Mouse (Mus musculus): ENCODE results near the gene Soga1. TPM values are rescaled to one million over a fixed set of nuclear protein-coding genes. Genes with fewer than 3 reads are reported as not detected.
A peak's percentile ranks its signal among the peaks of the same experiment; 100 is the strongest.

The Soga1 gene
- polyA plus RNA-seq, 1 experiment from 2014 or later = 5.0 TPM

GRCm38 (mm10) chr2:157060557-157061305, 18.3 kb downstream of the Soga1 start:
- Histone ChIP-seq H3K4me3 (replicated peaks) (no peak overlapping the region), H3K4me1 (replicated peaks) (peaks cover 46% of the 10 kb centered on the region), H3K4me2 (no peak overlapping the region), H3K9me3 (no peaks in the 10 kb centered on the region), H3K27ac (no peak overlapping the region), H3K36me3 (peaks cover 56% of the 10 kb centered on the region), H3K27me3 (no peaks in the 10 kb centered on the region), H3K9ac (replicated peaks) (no peak overlapping the region)
- ATAC-seq (ENCODE audit: insufficient number of reproducible peaks, insufficient read depth, low FRiP score, low TSS enrichment, low read depth) = no peak
- 86% methylated on average over 11 of the region's 11 CpGs for WGBS

DNA sequence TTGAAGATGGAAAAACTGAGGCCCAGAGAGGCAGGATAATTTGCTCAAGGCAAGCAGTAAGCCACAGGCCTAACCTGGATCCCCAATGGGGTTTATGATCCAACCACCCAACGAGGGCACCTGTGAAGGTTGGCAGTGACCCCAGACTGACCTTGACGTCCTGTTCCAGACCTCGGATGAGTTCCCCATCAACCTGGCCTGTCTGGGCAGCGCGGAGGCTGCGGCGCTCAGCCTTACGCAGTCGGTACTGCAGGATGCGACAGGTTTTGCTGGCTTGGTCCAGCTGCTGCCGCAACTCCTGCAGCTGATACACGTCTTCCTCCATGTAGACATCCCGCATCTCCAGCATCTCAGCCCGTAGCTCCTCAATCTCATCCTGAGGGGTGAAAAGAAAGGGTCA, 19.0 kb downstream of the Soga1 start:
- Histone ChIP-seq H3K9me3 (no peaks in the 10 kb centered on the region), H3K4me1 (replicated peaks) (peaks cover 39% of the 10 kb centered on the region), H3K4me2 (no peak overlapping the region), H3K9ac (replicated peaks) (no peak overlapping the region), H3K27ac (no peak overlapping the region), H3K36me3 (peaks cover 54% of the 10 kb centered on the region), H3K4me3 (replicated peaks) (no peak overlapping the region), H3K27me3 (no peaks in the 10 kb centered on the region)
- ATAC-seq (ENCODE audit: insufficient number of reproducible peaks, insufficient read depth, low FRiP score, low TSS enrichment, low read depth) = no peak
- 90% methylated on average over 14 of the region's 14 CpGs for WGBS

- Histone ChIP-seq H3K4me2 (peak overlapping the region; percentile 44), H3K9me3 (no peaks in the 10 kb centered on the region), H3K4me3 (replicated peaks) (no peak overlapping the region), H3K4me1 (replicated peaks) (peaks cover 36% of the 10 kb centered on the region), H3K9ac (replicated peaks) (no peak overlapping the region; the same call in 1 of the 2 replicates), H3K27me3 (no peaks in the 10 kb centered on the region), H3K36me3 (peaks cover 57% of the 10 kb centered on the region), H3K27ac (peak overlapping the region; percentile 90)
- no peak for ATAC-seq (ENCODE audit: insufficient number of reproducible peaks, insufficient read depth, low FRiP score, low TSS enrichment, low read depth)
- WGBS = 61% methylated on average over 8 of the region's 8 CpGs
These were observed 19.9 kb downstream of the Soga1 start for GRCm38 (mm10) chr2:157059166-157059565.

GRCm38 (mm10) chr2:157058342-157058998, 20.6 kb downstream of the Soga1 start:
- Histone ChIP-seq H3K4me3 (replicated peaks) (peak overlapping the region; percentile 3), H3K4me1 (replicated peaks) (peaks cover 34% of the 10 kb centered on the region), H3K9me3 (no peaks in the 10 kb centered on the region), H3K36me3 (peaks cover 62% of the 10 kb centered on the region), H3K9ac (replicated peaks) (peak overlapping the region; percentile 42; the same call in 1 of the 2 replicates), H3K27ac (peak overlapping the region; percentile 90), H3K27me3 (no peaks in the 10 kb centered on the region), H3K4me2 (peak overlapping the region; percentile 44)
- ATAC-seq (ENCODE audit: insufficient number of reproducible peaks, insufficient read depth, low FRiP score, low TSS enrichment, low read depth) = peak; percentile 84
- 6% methylated on average over 18 of the region's 18 CpGs for WGBS

DNA sequence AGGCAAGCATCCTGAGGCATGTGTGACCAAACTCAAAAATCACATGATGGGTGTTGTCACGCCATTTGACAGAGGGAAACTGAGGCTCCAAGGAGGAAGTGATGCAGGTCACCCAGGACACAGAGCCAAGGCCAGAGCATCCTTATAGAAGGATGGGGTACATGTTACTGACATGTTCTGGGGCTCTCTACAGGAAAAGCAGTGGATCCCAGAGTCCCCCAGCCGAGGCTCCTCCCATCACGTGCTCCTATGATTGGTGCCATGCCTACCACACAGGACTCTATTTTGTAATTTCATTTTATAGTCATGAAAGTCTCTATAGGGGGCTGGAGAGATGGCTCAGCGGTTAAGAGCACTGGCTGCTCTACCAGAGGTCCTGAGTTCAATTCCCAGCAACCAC, 21.3 kb downstream of the Soga1 start:
- peaks cover 65% of the 10 kb centered on the region for H3K36me3 ChIP-seq
- no peaks in the 10 kb centered on the region for H3K9me3 ChIP-seq
- 78% methylated on average over 4 of the region's 4 CpGs for WGBS
- H3K4me1 ChIP-seq (replicated peaks) = peaks cover 29% of the 10 kb centered on the region
- ATAC-seq (ENCODE audit: insufficient number of reproducible peaks, insufficient read depth, low FRiP score, low TSS enrichment, low read depth) = no peak
- no peak overlapping the region for H3K4me3 ChIP-seq (replicated peaks)
- no peaks in the 10 kb centered on the region for H3K27me3 ChIP-seq
- peak overlapping the region; percentile 90 for H3K27ac ChIP-seq
- H3K4me2 ChIP-seq = no peak overlapping the region
- H3K9ac ChIP-seq (replicated peaks) = no peak overlapping the region

DNA sequence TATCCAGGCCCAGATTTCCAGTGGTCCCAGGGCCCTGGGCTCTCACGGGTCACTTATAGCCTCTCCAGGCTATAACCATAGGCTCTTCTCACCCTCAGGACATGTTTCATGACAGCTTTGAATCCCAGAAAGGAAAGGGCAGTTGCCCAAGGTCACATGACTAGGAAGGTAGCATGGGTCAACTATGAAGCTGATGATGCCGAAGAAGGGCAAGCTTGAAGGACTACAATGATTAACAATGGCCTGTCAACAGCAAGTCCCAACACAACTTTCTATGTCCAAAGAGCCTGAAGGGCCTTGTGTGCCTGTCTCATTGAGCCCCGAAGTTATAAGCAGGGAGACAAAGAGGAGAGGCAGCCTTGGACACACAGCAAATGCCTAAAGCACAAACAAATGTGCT, 21.9 kb downstream of the Soga1 start:
- Histone ChIP-seq H3K4me1 (replicated peaks) (peaks cover 26% of the 10 kb centered on the region), H3K27ac (0 out of 2 replicates have a peak overlapping the region, but pooled peaks have one; percentile 8), H3K9ac (replicated peaks) (no peak overlapping the region), H3K9me3 (no peaks in the 10 kb centered on the region), H3K27me3 (no peaks in the 10 kb centered on the region), H3K4me2 (no peak overlapping the region), H3K4me3 (replicated peaks) (no peak overlapping the region), H3K36me3 (peaks cover 68% of the 10 kb centered on the region)
- 87% methylated on average over 3 of the region's 3 CpGs for WGBS
- no peak for ATAC-seq (ENCODE audit: insufficient number of reproducible peaks, insufficient read depth, low FRiP score, low TSS enrichment, low read depth)

DNA sequence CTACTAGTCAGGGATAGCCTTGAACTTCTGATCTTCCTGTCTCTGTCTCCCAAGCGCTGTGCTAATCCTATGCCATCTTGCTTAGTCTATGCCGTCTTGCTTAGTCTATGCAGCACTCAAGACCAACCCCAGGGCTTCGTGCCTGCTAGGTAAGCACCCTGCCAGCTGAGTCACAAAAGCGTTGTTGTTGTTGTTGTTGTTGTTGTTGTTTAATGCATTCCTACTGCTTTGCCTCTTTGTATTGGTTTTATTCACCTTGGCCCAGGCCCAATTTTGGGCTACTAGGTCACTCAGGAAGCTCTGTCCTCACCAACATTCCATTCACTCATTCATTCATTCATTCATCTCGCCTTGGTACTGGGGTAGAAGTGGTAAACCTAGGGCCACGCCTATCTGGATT, 23.3 kb downstream of the Soga1 start:
- H3K27me3 ChIP-seq = no peaks in the 10 kb centered on the region
- H3K9ac ChIP-seq (replicated peaks) = no peak overlapping the region
- H3K36me3 ChIP-seq = peaks cover 77% of the 10 kb centered on the region
- H3K4me3 ChIP-seq (replicated peaks) = no peak overlapping the region
- H3K27ac ChIP-seq = no peak overlapping the region
- no peaks in the 10 kb centered on the region for H3K9me3 ChIP-seq
- H3K4me2 ChIP-seq = no peak overlapping the region
- WGBS = 90% methylated on average over 6 of the region's 6 CpGs
- peaks cover 25% of the 10 kb centered on the region for H3K4me1 ChIP-seq (replicated peaks)
- ATAC-seq (ENCODE audit: insufficient number of reproducible peaks, insufficient read depth, low FRiP score, low TSS enrichment, low read depth) = no peak

DNA sequence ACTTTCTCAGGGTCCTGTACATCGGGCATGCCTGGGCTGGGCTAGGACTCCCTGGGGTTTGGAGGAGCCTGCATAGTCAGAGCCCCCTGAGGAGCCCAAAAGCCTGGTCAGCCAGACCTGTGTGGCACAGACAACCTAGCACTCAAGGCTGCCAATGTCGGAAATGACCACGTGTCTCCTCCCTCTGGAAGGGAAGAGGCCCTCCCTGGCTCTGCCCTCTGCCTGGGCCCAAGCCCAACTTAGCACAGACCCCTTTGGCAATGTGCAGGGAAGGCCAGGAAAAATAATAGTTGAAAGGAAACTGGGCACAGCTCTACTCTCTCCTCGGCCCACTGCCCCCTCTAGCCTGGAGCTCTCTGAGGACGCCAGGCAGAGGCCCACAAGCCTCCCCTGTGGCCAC, 24.2 kb downstream of the Soga1 start:
- no peaks in the 10 kb centered on the region for H3K27me3 ChIP-seq
- WGBS = 75% methylated on average over 5 of the region's 5 CpGs
- no peak for ATAC-seq (ENCODE audit: insufficient number of reproducible peaks, insufficient read depth, low FRiP score, low TSS enrichment, low read depth)
- peaks cover 79% of the 10 kb centered on the region for H3K36me3 ChIP-seq
- H3K9ac ChIP-seq (replicated peaks) = no peak overlapping the region
- peak overlapping the region; percentile 47 for H3K27ac ChIP-seq
- no peak overlapping the region for H3K4me3 ChIP-seq (replicated peaks)
- no peak overlapping the region for H3K4me2 ChIP-seq
- no peaks in the 10 kb centered on the region for H3K9me3 ChIP-seq
- H3K4me1 ChIP-seq (replicated peaks) = peaks cover 28% of the 10 kb centered on the region

DNA sequence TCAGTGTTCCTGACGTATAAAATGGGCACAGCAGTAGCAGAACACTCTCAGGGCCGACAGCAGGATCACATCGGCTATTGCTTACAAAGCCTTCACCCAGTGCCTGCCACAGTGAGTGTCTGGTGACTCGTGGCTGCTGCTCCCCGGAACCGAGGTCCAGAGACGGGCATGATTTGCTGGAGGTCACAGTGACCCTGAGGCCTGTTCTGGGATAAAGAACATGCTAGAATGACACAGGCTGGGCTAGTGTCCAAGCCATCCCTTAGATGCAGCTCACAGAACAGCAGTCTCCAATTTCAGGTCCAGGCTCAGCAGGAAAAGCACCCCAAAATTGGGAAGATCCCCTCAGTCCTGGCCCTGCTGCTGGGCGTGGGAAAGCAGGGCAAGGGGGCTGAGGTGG, 24.8 kb downstream of the Soga1 start:
- Histone ChIP-seq H3K9ac (replicated peaks) (no peak overlapping the region), H3K27ac (no peak overlapping the region), H3K27me3 (no peaks in the 10 kb centered on the region), H3K36me3 (peaks cover 79% of the 10 kb centered on the region), H3K9me3 (no peaks in the 10 kb centered on the region), H3K4me2 (no peak overlapping the region), H3K4me1 (replicated peaks) (peaks cover 26% of the 10 kb centered on the region), H3K4me3 (replicated peaks) (no peak overlapping the region)
- no peak for ATAC-seq (ENCODE audit: insufficient number of reproducible peaks, insufficient read depth, low FRiP score, low TSS enrichment, low read depth)
- 87% methylated on average over 8 of the region's 8 CpGs for WGBS

- Histone ChIP-seq H3K4me2 (no peak overlapping the region), H3K4me3 (replicated peaks) (no peak overlapping the region), H3K36me3 (peaks cover 84% of the 10 kb centered on the region), H3K27ac (no peak overlapping the region), H3K27me3 (no peaks in the 10 kb centered on the region), H3K9ac (replicated peaks) (no peak overlapping the region), H3K9me3 (no peaks in the 10 kb centered on the region), H3K4me1 (replicated peaks) (peaks cover 21% of the 10 kb centered on the region)
- ATAC-seq (ENCODE audit: insufficient number of reproducible peaks, insufficient read depth, low FRiP score, low TSS enrichment, low read depth) = no peak
- 76% methylated on average over 4 of the region's 4 CpGs for WGBS
These were observed 25.3 kb downstream of the Soga1 start for GRCm38 (mm10) chr2:157053787-157054186.

DNA sequence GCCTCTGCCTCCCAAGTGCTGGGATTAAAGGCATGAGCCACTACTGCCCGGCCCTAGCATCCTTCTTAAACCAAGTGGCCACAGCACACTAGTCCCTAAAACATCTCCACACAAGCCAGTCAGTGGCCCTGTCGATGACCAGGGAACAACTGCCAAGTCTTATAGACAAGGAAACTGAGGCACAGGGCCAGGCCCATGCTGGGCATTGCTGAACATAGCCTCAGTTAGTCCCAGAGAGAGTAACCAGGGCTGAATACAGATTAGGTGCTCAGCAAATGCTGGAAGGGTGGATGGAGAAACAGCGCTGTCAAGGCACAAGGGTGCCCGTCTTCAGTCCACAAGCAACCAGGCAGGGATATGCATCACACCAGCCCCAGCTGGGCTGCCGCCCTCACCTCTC, 25.9 kb downstream of the Soga1 start:
- Histone ChIP-seq H3K9me3 (no peaks in the 10 kb centered on the region), H3K4me1 (replicated peaks) (peaks cover 14% of the 10 kb centered on the region), H3K4me3 (replicated peaks) (no peak overlapping the region), H3K36me3 (peaks cover 90% of the 10 kb centered on the region), H3K9ac (replicated peaks) (no peak overlapping the region), H3K4me2 (no peak overlapping the region), H3K27me3 (no peaks in the 10 kb centered on the region), H3K27ac (no peak overlapping the region)
- ATAC-seq (ENCODE audit: insufficient number of reproducible peaks, insufficient read depth, low FRiP score, low TSS enrichment, low read depth) = no peak
- WGBS = 94% methylated on average over 5 of the region's 5 CpGs
